Mouse (Mus musculus) ES-Bruce4 (cell line): Measurements from ENCODE around the gene Klk12.

Source experiments
- CTCF ChIP-seq: IDR thresholded peaks from one replicate; pipeline ENCODE4 v1.8.1; 2011; ENCODE audit warnings: low read depth, low read length
- EP300 ChIP-seq: IDR thresholded peaks from 2 replicates; pipeline ENCODE4 v1.6.1; 2011; ENCODE audit warnings: low read depth, low read length; ENCODE audit not compliant: insufficient read depth
- POLR2A ChIP-seq: IDR thresholded peaks from one replicate; pipeline ENCODE4 v1.8.1; 2011; ENCODE audit warnings: low read length; ENCODE audit not compliant: insufficient read depth

- TF ChIP-seq POLR2A (no peak), CTCF (no peak), EP300 (no peak)
These were observed 4.2 kb downstream of the Klk12 start for GRCm38 (mm10) chr7:43772901-43773300.
